Mouse (Mus musculus) CH12.LX (cell line): ENCODE results near the gene Zfp408.

Experiments used
- BHLHE40 ChIP-seq: IDR thresholded peaks from 2 replicates; pipeline ENCODE4 v1.6.1; 2011; ENCODE audit warnings: mild to moderate bottlenecking, low read depth, low read length, improper control_type of control experiment
- CTCF ChIP-seq, 2 experiments: IDR thresholded peaks in 1 of 2; conservative IDR thresholded peaks in 1 of 2; 2 replicates each; pipeline ENCODE4 v1.5.1; 2011 to 2012; ENCODE audit warnings: low read depth in 2 of 2, low read length in 2 of 2, improper control_type of control experiment in 1 of 2, inconsistent platforms in 1 of 2, mild to moderate bottlenecking in 1 of 2, moderate library complexity in 1 of 2
- ELF1 ChIP-seq: IDR thresholded peaks from 2 replicates; pipeline ENCODE4 v1.6.1; 2014; ENCODE audit warnings: low read depth, mild to moderate bottlenecking, inconsistent platforms, low read length, improper control_type of control experiment
- EP300 ChIP-seq: IDR thresholded peaks from 2 replicates; pipeline ENCODE4 v1.6.1; 2011; ENCODE audit warnings: low read length, improper control_type of control experiment
- KAT2A ChIP-seq: IDR thresholded peaks from 2 replicates; pipeline ENCODE4 v1.6.1; 2012; ENCODE audit warnings: low read length, improper control_type of control experiment, inconsistent platforms; ENCODE audit not compliant: insufficient replicate concordance
- MAX ChIP-seq: IDR thresholded peaks from 2 replicates; pipeline ENCODE4 v1.6.1; 2011; ENCODE audit warnings: low read length, improper control_type of control experiment
- MEF2A ChIP-seq: IDR thresholded peaks from 2 replicates; pipeline ENCODE4 v1.6.1; 2014; ENCODE audit warnings: low read depth, mild to moderate bottlenecking, inconsistent platforms, low read length, improper control_type of control experiment, borderline replicate concordance
- POLR2AphosphoS2 ChIP-seq: IDR thresholded peaks from 2 replicates; pipeline ENCODE4 v1.6.1; 2011; ENCODE audit warnings: low read depth, low read length, improper control_type of control experiment
- SIN3A ChIP-seq: IDR thresholded peaks from 2 replicates; pipeline ENCODE4 v1.6.1; 2012; ENCODE audit warnings: low read length, improper control_type of control experiment, inconsistent platforms
- ZNF384 ChIP-seq: IDR thresholded peaks from 2 replicates; pipeline ENCODE4 v1.6.1; 2012; ENCODE audit warnings: low read depth, low read length, improper control_type of control experiment, inconsistent platforms

GRCm38 (mm10) chr2:91676420-91676819 is 26.8 kb upstream of the Zfp408 start:
- TF ChIP-seq KAT2A (no peak), BHLHE40 (no peak), SIN3A (no peak), CTCF (conservative IDR thresholded peaks at IDR 0.05 in 1 of 2, IDR thresholded peaks at IDR 0.05 in 1 of 2; ENCODE audit: low read depth in 2 of 2, low read length in 2 of 2) (no peak), ELF1 (no peak), MEF2A (no peak), POLR2AphosphoS2 (no peak), ZNF384 (no peak), EP300 (no peak), MAX (no peak)
